Mouse (Mus musculus) cerebellum, adult 18-20 months (tissue): Measurements from ENCODE around the gene Rsph1.
A peak's percentile ranks its signal among the peaks of the same experiment; 100 is the strongest.

ENCODE experiments used
- DNase-seq, 2 experiments: peaks; one replicate each; pipeline ENCODE4 v3.0.0; 2021

Rsph1 gene

GRCm38 (mm10) chr17:31276922-31277918 is at the start of gene Rsph1:
Gene Rsph1 (minus strand): TSS chr17:31277383.
- DNase-seq = peak; percentile 90 to 92

- DNase-seq = no peak
Observed at GRCm38 (mm10) chr17:31326220-31326852, 49.2 kb upstream of the Rsph1 start.

- DNase-seq = peak in 1 of 2 experiments; percentile 32
Observed at GRCm38 (mm10) chr17:31325451-31326219, 48.5 kb upstream of the Rsph1 start.

- no peak for DNase-seq
Observed at GRCm38 (mm10) chr17:31324227-31324626, 47.0 kb upstream of the Rsph1 start.

GRCm38 (mm10) chr17:31323379-31323778 is 46.2 kb upstream of the Rsph1 start:
- DNase-seq = no peak

GRCm38 (mm10) chr17:31322446-31322845 is 45.3 kb upstream of the Rsph1 start:
- DNase-seq = no peak

GRCm38 (mm10) chr17:31321425-31321824 is 44.2 kb upstream of the Rsph1 start:
- peak; percentile 54 to 64 for DNase-seq

- DNase-seq = no peak
Observed at GRCm38 (mm10) chr17:31318906-31319767, 42.0 kb upstream of the Rsph1 start.

- DNase-seq = peak; percentile 30 to 38
Observed at GRCm38 (mm10) chr17:31317521-31318272, 40.5 kb upstream of the Rsph1 start.

- DNase-seq = no peak
Observed at GRCm38 (mm10) chr17:31316998-31317397, 39.8 kb upstream of the Rsph1 start.

- DNase-seq = no peak
Observed at GRCm38 (mm10) chr17:31315993-31316392, 38.8 kb upstream of the Rsph1 start.

- DNase-seq = no peak
Observed at GRCm38 (mm10) chr17:31315046-31315792, 38.0 kb upstream of the Rsph1 start.

- DNase-seq = no peak
Observed at GRCm38 (mm10) chr17:31312648-31313047, 35.5 kb upstream of the Rsph1 start.

GRCm38 (mm10) chr17:31311047-31311446 is 33.9 kb upstream of the Rsph1 start:
- no peak for DNase-seq

GRCm38 (mm10) chr17:31309281-31309793 is 32.2 kb upstream of the Rsph1 start:
- DNase-seq = no peak

GRCm38 (mm10) chr17:31308291-31308816 is 31.2 kb upstream of the Rsph1 start:
- DNase-seq = no peak

GRCm38 (mm10) chr17:31307756-31308155 is 30.6 kb upstream of the Rsph1 start:
- no peak for DNase-seq

- DNase-seq = peak in 1 of 2 experiments; percentile 28
Observed at GRCm38 (mm10) chr17:31305776-31306120, 28.6 kb upstream of the Rsph1 start.

- DNase-seq = no peak
Observed at GRCm38 (mm10) chr17:31304895-31305775, 28.0 kb upstream of the Rsph1 start.
